Mouse (Mus musculus) lung, postnatal 0 days (tissue): Measurements from ENCODE around the gene Shroom2.

Source experiments
- CTCF ChIP-seq: IDR thresholded peaks from 2 replicates; pipeline ENCODE4 v1.5.1; 2016; ENCODE audit warnings: antibody characterized with exemption, mild to moderate bottlenecking
- EP300 ChIP-seq: IDR thresholded peaks from 2 replicates; pipeline ENCODE4 v1.6.1; 2016; ENCODE audit warnings: antibody characterized with exemption, mild to moderate bottlenecking, control low read depth

GRCm38 (mm10) chrX:152708359-152708758 is 60.9 kb downstream of the Shroom2 start:
- TF ChIP-seq CTCF (no peak), EP300 (no peak)
